Mouse (Mus musculus): ENCODE data around the gene Gys1.

Gene Gys1

GRCm38 (mm10) chr7:45414740-45415224, 19.9 kb upstream of the Gys1 start:
- DNase-seq = no peak

GRCm38 (mm10) chr7:45415636-45416035, 19.0 kb upstream of the Gys1 start:
- peak in 1 of 2 experiments; percentile 34 for DNase-seq

GRCm38 (mm10) chr7:45417962-45418492, 16.6 kb upstream of the Gys1 start:
- no peak for DNase-seq

GRCm38 (mm10) chr7:45419859-45420614, 14.6 kb upstream of the Gys1 start:
- DNase-seq = no peak

GRCm38 (mm10) chr7:45420615-45420919, 14.1 kb upstream of the Gys1 start, which contains the start of gene Lhb:
Gene Lhb, plus strand, starts transcription at chr7:45420820.
- DNase-seq = no peak

GRCm38 (mm10) chr7:45421194-45421593, 13.4 kb upstream of the Gys1 start:
- DNase-seq = no peak

GRCm38 (mm10) chr7:45426556-45426955, 8.1 kb upstream of the Gys1 start:
- DNase-seq = no peak

- no peak for DNase-seq
Observed at GRCm38 (mm10) chr7:45433835-45434202, 825 bp upstream of the Gys1 start.

- DNase-seq = no peak
Observed at GRCm38 (mm10) chr7:45435038-45435437, 394 bp downstream of the Gys1 start.

- DNase-seq = no peak
Observed at GRCm38 (mm10) chr7:45436444-45436843, 1.8 kb downstream of the Gys1 start.

- DNase-seq = no peak
Observed at GRCm38 (mm10) chr7:45437046-45437445, 2.4 kb downstream of the Gys1 start.

- peak; percentile 43 to 51 for DNase-seq
Observed at GRCm38 (mm10) chr7:45437521-45438276, 3.1 kb downstream of the Gys1 start, which contains the start of gene Ruvbl2. Gene Ruvbl2, minus strand, starts transcription at chr7:45438096.

GRCm38 (mm10) chr7:45443526-45444420, 9.1 kb downstream of the Gys1 start:
- no peak for DNase-seq

GRCm38 (mm10) chr7:45446589-45446988, 11.9 kb downstream of the Gys1 start:
- no peak for DNase-seq

- peak in 1 of 2 experiments; percentile 48 for DNase-seq
Observed at GRCm38 (mm10) chr7:45447325-45447990, 12.8 kb downstream of the Gys1 start.

GRCm38 (mm10) chr7:45449974-45450373, 15.3 kb downstream of the Gys1 start:
- DNase-seq = no peak

GRCm38 (mm10) chr7:45451344-45451982, 16.8 kb downstream of the Gys1 start:
- DNase-seq = peak; percentile 87 to 93

- no peak for DNase-seq
Observed at GRCm38 (mm10) chr7:45454971-45455370, 20.3 kb downstream of the Gys1 start.

GRCm38 (mm10) chr7:45455932-45456696, 21.5 kb downstream of the Gys1 start:
- DNase-seq = no peak

- no peak for DNase-seq
Observed at GRCm38 (mm10) chr7:45456721-45457203, 22.1 kb downstream of the Gys1 start.
